Mouse (Mus musculus) brain, embryonic 14.5 days (tissue): ENCODE data around the gene Wdr93.

Experiments
- CTCF ChIP-seq: fragments of 200-500 bp; IDR thresholded peaks from 2 replicates; pipeline ENCODE4 v1.5.1; 2012; ENCODE audit warnings: inconsistent platforms, mild to moderate bottlenecking, moderate library complexity, borderline replicate concordance; ENCODE audit not compliant: insufficient read depth, insufficient read length; ENCODE audit errors: extremely low read depth
- POLR2A ChIP-seq: fragments of 200-500 bp; IDR thresholded peaks from 2 replicates; pipeline ENCODE4 v1.6.1; 2012; ENCODE audit warnings: mild to moderate bottlenecking, inconsistent platforms, borderline replicate concordance; ENCODE audit not compliant: poor library complexity, insufficient read depth, insufficient read length, severe bottlenecking; ENCODE audit errors: extremely low read depth

GRCm38 (mm10) chr7:79749511-79749910, 6.5 kb downstream of the Wdr93 start:
- TF ChIP-seq CTCF (no peak), POLR2A (no peak)
